Mouse (Mus musculus): Measurements from ENCODE around the gene Crebbp.

GRCm38 (mm10) chr16:4032341-4032748 lies 181.5 kb downstream of the Crebbp start:
- TF ChIP-seq CTCF (IDR thresholded peaks at IDR 0.05; ENCODE audit: low read depth) = no peak
- TF ChIP-seq EP300 (optimal IDR thresholded peaks at IDR 0.05) = no peak

Measured in stomach, postnatal 0 days (tissue).